Mouse (Mus musculus) left cerebral cortex, postnatal 10 days (tissue): ENCODE measurements at regions not wholly inside any gene's neighbourhood (a gene's known extent, or its start where the extent isn't known, plus 50 kb on each side); places are given as distances from the start of the nearest gene placed in this dataset.

Experiments used
- DNase-seq, 2 experiments: peaks; one replicate each; pipeline ENCODE4 v3.0.0; 2021 to 2022; ENCODE audit warnings: low spot score in 2 of 2, mixed read lengths in 1 of 2; ENCODE audit errors: extremely low spot score in 1 of 2
- intact Hi-C: fragments of 180-260 bp; cut with DNase I; formaldehyde crosslinking; loops from one replicate; pipeline ENCODE4 v1.15.1; 2025

- intact Hi-C loops: no loop called here
- no peak for DNase-seq
Observed at GRCm38 (mm10) chr8:126708956-126709355, 115.2 kb upstream of the Irf2bp2 start.

- no peak for DNase-seq
- intact Hi-C loops: no loop called here
Observed at GRCm38 (mm10) chr8:126707300-126707902, 113.6 kb upstream of the Irf2bp2 start.

- no peak for DNase-seq
- intact Hi-C loops: no loop called here
Observed at GRCm38 (mm10) chr8:126706247-126706646, 112.5 kb upstream of the Irf2bp2 start.

DNA sequence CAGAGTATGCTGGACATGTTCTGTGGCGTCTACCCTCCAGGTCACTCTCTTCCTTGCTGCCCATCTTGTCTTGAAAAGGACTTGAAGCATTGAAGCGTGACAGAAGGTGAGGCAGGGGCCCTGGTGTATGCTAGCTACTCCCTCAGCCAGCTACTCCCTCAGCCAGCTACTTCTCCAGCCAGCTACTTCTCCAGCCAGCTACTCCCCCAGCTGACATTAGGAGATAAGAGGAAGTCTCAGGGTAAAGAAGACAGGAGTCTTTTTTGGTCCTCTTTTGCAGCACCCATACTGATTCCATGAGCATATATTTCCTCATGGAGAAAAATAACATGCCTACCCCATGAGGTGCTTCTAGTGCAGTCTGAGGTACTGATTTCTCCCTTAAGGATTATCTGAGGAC lies 111.6 kb upstream of the Irf2bp2 start:
- no peak for DNase-seq
- intact Hi-C loops: no loop called here

GRCm38 (mm10) chr8:126704706-126705105 lies 110.9 kb upstream of the Irf2bp2 start:
- no peak for DNase-seq
- intact Hi-C loops: no loop called here

DNA sequence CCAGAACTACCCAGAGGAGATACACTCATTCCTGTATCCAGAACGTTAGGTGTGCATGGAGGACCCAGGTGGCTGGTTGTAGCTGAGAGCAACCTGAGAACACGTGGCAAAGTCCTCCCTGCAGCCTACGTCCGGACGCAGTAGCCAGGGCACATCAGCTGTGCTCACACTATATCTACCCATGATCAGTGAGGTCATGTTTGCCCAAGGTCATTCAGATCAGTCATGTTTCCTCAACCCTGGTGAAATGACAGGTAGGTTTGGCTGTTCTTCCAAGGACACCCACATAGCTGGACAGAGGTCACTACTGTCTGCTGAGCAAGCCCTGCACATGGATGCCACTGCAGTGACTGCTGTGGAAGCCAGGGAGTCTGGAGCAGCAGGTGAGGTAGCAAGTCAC lies 109.8 kb upstream of the Irf2bp2 start:
- intact Hi-C loops: no loop called here
- DNase-seq: no peak

GRCm38 (mm10) chr8:126702294-126702693 lies 108.5 kb upstream of the Irf2bp2 start:
- intact Hi-C loops: no loop called here

DNA sequence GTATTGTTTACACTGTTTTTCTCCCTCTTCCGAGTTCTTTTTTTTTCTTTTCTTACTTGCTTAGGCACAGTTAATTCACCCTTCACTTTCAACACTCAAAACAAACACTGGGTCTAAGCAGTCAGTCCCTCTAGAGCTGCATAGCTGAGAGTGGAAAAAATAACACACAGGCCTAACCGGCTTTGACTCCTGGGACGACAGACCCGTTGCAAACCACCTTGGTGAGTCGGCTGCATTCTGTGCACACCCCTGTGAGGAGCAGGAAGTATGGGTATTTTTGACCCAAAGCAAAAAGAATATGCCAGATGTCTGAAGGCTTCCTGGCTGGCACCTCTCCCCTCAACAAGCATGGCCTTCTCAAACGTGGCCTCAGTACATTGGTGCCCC lies 105.6 kb upstream of the Irf2bp2 start:
- intact Hi-C loops: no loop called here
- DNase-seq: no peak

More at GRCm38 (mm10) chr8:126702294-126702693, 108.5 kb upstream of the Irf2bp2 start:
- DNase-seq: no peak

DNA sequence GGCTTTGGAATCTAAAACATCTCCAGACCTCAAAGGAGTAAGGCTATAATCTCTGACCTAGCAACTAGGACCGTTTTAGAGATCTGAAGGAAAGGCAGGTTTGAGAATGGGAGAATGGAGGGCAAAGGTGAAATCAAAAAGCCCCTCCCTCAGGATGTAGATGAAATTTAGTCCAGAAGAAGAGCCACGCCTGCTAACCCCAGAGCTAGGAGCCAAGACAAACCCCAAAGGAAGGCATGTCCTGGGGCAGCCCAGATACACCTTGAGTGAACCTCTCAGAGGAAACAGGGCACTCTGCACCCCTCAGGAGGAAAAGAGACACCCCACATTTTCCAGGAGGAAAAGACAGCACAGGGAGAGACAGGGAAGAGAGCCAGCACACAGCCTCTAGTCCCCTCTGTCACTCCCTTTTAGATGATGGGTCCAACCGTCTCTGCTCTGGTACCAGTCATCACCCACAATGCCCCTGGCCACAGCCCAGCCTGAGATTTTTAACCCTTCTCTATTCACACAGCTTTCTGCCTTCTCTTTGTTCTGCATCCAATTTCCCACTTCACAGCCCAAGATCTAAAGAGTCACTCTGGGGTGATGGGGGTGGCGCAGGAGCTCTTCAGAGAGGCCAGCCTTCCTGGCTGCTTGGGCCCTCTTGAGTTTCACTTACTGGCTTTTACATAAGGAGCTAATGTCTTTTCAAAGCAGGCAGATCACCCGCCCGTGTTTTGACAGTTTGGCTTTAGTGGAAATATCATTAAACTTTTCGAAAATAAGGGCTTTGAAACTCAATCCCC lies 105.0 kb upstream of the Irf2bp2 start:
- DNase-seq: peak in 1 of 2 experiments; percentile 65
- intact Hi-C loops: no loop called here

GRCm38 (mm10) chr8:126696346-126697010 lies 102.7 kb upstream of the Irf2bp2 start:
- intact Hi-C loops: no loop called here
- no peak for DNase-seq

- peak; percentile 55 to 69 for DNase-seq
- intact Hi-C loops: no loop called here
Observed at GRCm38 (mm10) chr8:126694370-126694769, 100.6 kb upstream of the Irf2bp2 start.

GRCm38 (mm10) chr8:126693642-126694041 lies 99.9 kb upstream of the Irf2bp2 start:
- intact Hi-C loops: no loop called here
- no peak for DNase-seq

- intact Hi-C loops: no loop called here
- DNase-seq: no peak
Observed at GRCm38 (mm10) chr8:126692711-126693110, 98.9 kb upstream of the Irf2bp2 start.

- intact Hi-C loops: no loop called here
- DNase-seq: peak in 1 of 2 experiments; percentile 41
Observed at GRCm38 (mm10) chr8:126692263-126692662, 98.5 kb upstream of the Irf2bp2 start.

DNA sequence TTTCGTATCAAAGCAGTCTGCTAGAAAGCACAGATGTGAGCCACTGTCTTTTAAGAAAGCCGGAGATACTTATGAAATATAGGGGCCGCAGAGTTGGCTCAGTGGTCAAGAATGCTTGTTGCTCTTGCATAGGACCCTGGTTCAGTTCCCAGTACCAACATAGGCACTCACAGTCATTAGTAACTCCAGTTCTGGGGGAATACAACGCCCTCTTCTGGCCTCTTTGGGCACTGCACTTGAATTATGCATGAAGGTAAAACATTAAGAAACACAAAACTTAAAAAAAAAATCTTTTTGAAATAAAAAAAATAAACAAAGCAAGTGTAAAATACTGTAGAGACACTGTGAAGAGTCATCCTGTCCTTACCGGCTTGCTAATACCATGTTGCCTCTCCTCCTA lies 94.7 kb upstream of the Irf2bp2 start:
- intact Hi-C loops: no loop called here
- no peak for DNase-seq

GRCm38 (mm10) chr8:126688014-126688413 lies 94.2 kb upstream of the Irf2bp2 start:
- intact Hi-C loops: no loop called here
- DNase-seq: no peak

- DNase-seq: no peak
- intact Hi-C loops: no loop called here
Observed at GRCm38 (mm10) chr8:126686827-126687226, 93.0 kb upstream of the Irf2bp2 start.

GRCm38 (mm10) chr8:126685365-126685764 lies 91.6 kb upstream of the Irf2bp2 start:
- no peak for DNase-seq
- intact Hi-C loops: no loop called here

DNA sequence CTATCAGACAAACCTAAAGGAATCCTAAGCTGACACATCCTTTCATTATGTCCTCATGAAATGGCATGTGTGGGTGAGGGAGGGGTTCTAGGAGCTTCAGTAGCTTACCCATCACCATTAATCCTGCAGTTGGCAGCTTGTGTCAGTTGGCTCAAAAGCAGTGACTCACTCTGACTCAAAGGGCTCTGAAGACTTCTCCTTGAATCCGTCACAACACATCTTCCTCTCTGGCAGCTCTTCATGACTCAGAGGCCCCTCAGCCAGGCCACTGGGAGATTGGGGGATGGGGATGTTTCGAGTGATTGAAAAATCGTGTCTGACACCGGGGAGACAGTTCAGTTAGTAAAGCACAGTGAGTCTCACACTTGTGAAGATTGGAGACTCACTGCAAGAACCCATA lies 90.2 kb upstream of the Irf2bp2 start:
- DNase-seq: no peak
- intact Hi-C loops: no loop called here

DNA sequence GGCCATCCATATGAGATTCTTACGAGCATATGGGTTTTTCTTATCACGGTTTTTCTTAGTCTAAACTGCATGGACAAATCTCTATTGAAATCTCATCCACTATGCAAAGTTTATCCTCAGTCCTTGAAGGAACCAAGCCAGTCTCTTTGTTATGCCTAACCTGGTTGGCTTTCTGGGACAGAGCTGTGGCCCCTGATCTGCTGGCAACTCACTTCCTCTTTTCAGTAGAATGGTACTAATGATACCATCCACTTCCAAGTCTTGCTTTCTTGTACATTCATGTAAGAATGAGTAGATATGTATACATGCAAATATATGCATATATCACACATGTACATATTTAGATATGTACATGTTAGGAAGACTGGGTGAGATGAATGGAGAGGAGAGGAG lies 89.8 kb upstream of the Irf2bp2 start:
- intact Hi-C loops: no loop called here
- DNase-seq: no peak
